Mouse (Mus musculus) gonadal fat pad, adult 2 months (tissue): Measurements from ENCODE around the gene Gimap5. TPM values are rescaled to one million over a fixed set of nuclear protein-coding genes. Genes with fewer than 3 reads are reported as not detected.

Source experiments
- polyA plus RNA-seq: library from polyadenylated mRNA; depleted of rRNA; stranded (reverse); fragments of >200 nt; gene quantifications from 2 replicates; pipeline ENCODE4 v1.2.3, GENCODE M21; 2012; rRNA removed

Gimap5 gene
- polyA plus RNA-seq, 1 experiment, result 8.3 TPM

Other genes starting within 250 kb of the Gimap5 start
- gene Atp6v0e2, start 208.6 kb upstream of the Gimap5 start, polyA plus RNA-seq, result 83.1 and 86.2 TPM in 2 replicates
- gene Lrrc61, start 191.4 kb upstream of the Gimap5 start, polyA plus RNA-seq, result 29.5 and 36.8 TPM in 2 replicates
- gene Rarres2, start 173.4 kb upstream of the Gimap5 start, polyA plus RNA-seq, result 191 and 319 TPM in 2 replicates
- gene Gm45021, start 156.6 kb upstream of the Gimap5 start, polyA plus RNA-seq, result not detected in 2 replicates
- gene Repin1, start 152.3 kb upstream of the Gimap5 start, polyA plus RNA-seq, result 51.0 and 53.2 TPM in 2 replicates
- gene Gm44965, start 152.3 kb upstream of the Gimap5 start, polyA plus RNA-seq, result not detected in 2 replicates
- 5.1 and 5.6 TPM in 2 replicates for gene Zfp775, start 144.1 kb upstream of the Gimap5 start, polyA plus RNA-seq
- gene AI854703, start 119.4 kb upstream of the Gimap5 start, polyA plus RNA-seq, result 0.71 and 0.81 TPM in 2 replicates
- gene Gimap8, start 99.0 kb upstream of the Gimap5 start, polyA plus RNA-seq, result 3.9 and 4.5 TPM in 2 replicates
- 2.1 and 2.3 TPM in 2 replicates for gene Gimap9, start 70.1 kb upstream of the Gimap5 start, polyA plus RNA-seq
- gene Gimap4, start 61.6 kb upstream of the Gimap5 start, polyA plus RNA-seq, result 9.8 and 13.8 TPM in 2 replicates
- 10.4 and 12.7 TPM in 2 replicates for gene Gimap6, start 38.0 kb upstream of the Gimap5 start, polyA plus RNA-seq
- 0.66 TPM in 1 of 2 replicates, not detected in the other for gene Gm28053, start 27.6 kb upstream of the Gimap5 start, polyA plus RNA-seq
- 0.20 and 0.34 TPM in 2 replicates for gene Gimap7, start 27.6 kb upstream of the Gimap5 start, polyA plus RNA-seq
- 4.1 and 4.3 TPM in 2 replicates for gene Gimap1, start 7.1 kb upstream of the Gimap5 start, polyA plus RNA-seq
- 3.1 and 3.5 TPM in 2 replicates for gene Gimap3, start 24.7 kb downstream of the Gimap5 start, polyA plus RNA-seq
- 109 and 139 TPM in 2 replicates for gene Tmem176a, start 94.7 kb downstream of the Gimap5 start, polyA plus RNA-seq
- 390 and 419 TPM in 2 replicates for gene Tmem176b, start 95.3 kb downstream of the Gimap5 start, polyA plus RNA-seq
- gene Aoc1, start 126.7 kb downstream of the Gimap5 start, polyA plus RNA-seq, result 2.8 and 3.1 TPM in 2 replicates
- 0.08 and 0.13 TPM in 2 replicates for gene 1600015I10Rik, start 183.7 kb downstream of the Gimap5 start, polyA plus RNA-seq
- gene Doxl2, start 228.8 kb downstream of the Gimap5 start, polyA plus RNA-seq, result 0.05 TPM in 1 of 2 replicates, not detected in the other
- 7.6 TPM in 1 of 2 replicates, not detected in the other for gene Svs1, start 240.7 kb downstream of the Gimap5 start, polyA plus RNA-seq